Mouse (Mus musculus) megakaryocyte, embryonic 14.5 days (primary cell): ENCODE measurements around the gene Tubb4b.

Source experiments
- FLI1 ChIP-seq: IDR thresholded peaks from 2 replicates; pipeline ENCODE4 v1.6.1; 2012; ENCODE audit warnings: low read length, inconsistent platforms, mixed read lengths
- GATA1 ChIP-seq: IDR thresholded peaks from 3 replicates; pipeline ENCODE4 v1.6.1; 2012; ENCODE audit warnings: mixed read lengths, low read length, inconsistent platforms, borderline replicate concordance

- no peak for TF ChIP-seq GATA1
- no peak for TF ChIP-seq FLI1
Observed at GRCm38 (mm10) chr2:25200631-25201030, 23.9 kb downstream of the Tubb4b start.
